Mouse (Mus musculus) testis, adult 2 months (tissue): ENCODE data around the gene Cercam.

Experiments
- CTCF ChIP-seq: fragments of 200-500 bp; IDR thresholded peaks from 2 replicates; pipeline ENCODE4 v1.5.1; 2012; ENCODE audit warnings: low read depth, mild to moderate bottlenecking, inconsistent platforms, low read length, moderate library complexity; ENCODE audit not compliant: control insufficient read depth, insufficient read depth, insufficient replicate concordance
- POLR2A ChIP-seq: fragments of 200-500 bp; IDR thresholded peaks from 2 replicates; pipeline ENCODE4 v1.6.1; 2012; ENCODE audit warnings: low read depth, mild to moderate bottlenecking, inconsistent platforms, low read length, moderate library complexity; ENCODE audit not compliant: control insufficient read depth

DNA sequence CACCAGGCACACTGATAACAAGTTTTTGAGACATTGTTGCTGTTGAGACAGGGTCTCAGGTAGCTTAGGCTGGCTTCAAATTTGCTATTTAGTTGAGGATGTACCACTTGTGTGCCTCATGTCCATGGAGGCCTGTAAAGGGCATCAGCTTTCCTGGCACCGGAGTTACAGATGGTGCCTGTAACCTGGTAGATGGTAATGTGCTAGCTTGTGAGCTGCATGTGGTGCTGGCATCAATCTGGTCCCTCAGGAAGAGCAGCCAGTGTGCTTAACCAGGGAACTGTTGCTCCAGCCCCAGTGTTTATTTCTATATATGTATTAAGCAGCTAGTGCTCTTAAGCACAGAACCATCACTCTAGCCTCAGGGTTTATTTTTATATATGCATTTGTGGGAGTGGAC lies 27.1 kb downstream of the Cercam start:
- no peak for TF ChIP-seq CTCF
- TF ChIP-seq POLR2A: no peak
